Mouse (Mus musculus) midbrain, postnatal 0 days (tissue): ENCODE data around the gene Timp4. TPM values are rescaled to one million over a fixed set of nuclear protein-coding genes. Genes with fewer than 3 reads are reported as not detected.
A peak's percentile ranks its signal among the peaks of the same experiment; 100 is the strongest.

Experiments used
- ATAC-seq: fragments of 200-750 bp; cut with Nextera tagmentation; 2 replicates; pipeline ENCODE4 v1.8.0; 2017; ENCODE audit warnings: moderate number of reproducible peaks, mild to moderate bottlenecking, moderate TSS enrichment, moderate library complexity; ENCODE audit not compliant: low FRiP score
- DNase-seq: peaks from one replicate; pipeline ENCODE4 v3.0.0-alpha.2; 2015; ENCODE audit warnings: low spot score
- H3K27ac ChIP-seq: fragments of 300-500 bp; sonication (generic); 2 replicates; pipeline ENCODE4 v1.5.1; 2014; ENCODE audit warnings: low read depth, mild to moderate bottlenecking, low read length, mixed read lengths
- H3K27me3 ChIP-seq: fragments of 300-500 bp; sonication (generic); 2 replicates; pipeline ENCODE4 v1.6.1; 2014; ENCODE audit warnings: low read length, control low read depth, mixed read lengths; ENCODE audit not compliant: insufficient read depth
- H3K36me3 ChIP-seq: fragments of 300-500 bp; sonication (generic); 2 replicates; pipeline ENCODE4 v1.6.1; 2014; ENCODE audit warnings: low read length, control low read depth, mixed read lengths; ENCODE audit not compliant: insufficient read depth
- H3K4me1 ChIP-seq: fragments of 300-500 bp; sonication (generic); 2 replicates; pipeline ENCODE4 v1.6.1; 2014; ENCODE audit warnings: mild to moderate bottlenecking, control low read depth, antibody characterized with exemption, low read length, mixed read lengths; ENCODE audit not compliant: insufficient read depth
- H3K4me2 ChIP-seq: fragments of 300-500 bp; sonication (generic); 2 replicates; pipeline ENCODE4 v1.6.1; 2014; ENCODE audit warnings: low read depth, mild to moderate bottlenecking, low read length, mixed read lengths; ENCODE audit not compliant: poor library complexity, severe bottlenecking
- H3K4me3 ChIP-seq: fragments of 300-500 bp; sonication (generic); 2 replicates; pipeline ENCODE4 v1.5.1; 2014; ENCODE audit warnings: low read depth, mild to moderate bottlenecking, low read length, moderate library complexity
- H3K9ac ChIP-seq: fragments of 300-500 bp; sonication (generic); replicated peaks from 2 replicates; pipeline ENCODE4 v1.6.1; 2014; ENCODE audit warnings: mild to moderate bottlenecking, low read length, moderate library complexity, mixed read lengths; ENCODE audit not compliant: poor library complexity, severe bottlenecking
- H3K9me3 ChIP-seq: fragments of 300-500 bp; sonication (generic); 2 replicates; pipeline ENCODE4 v1.6.1; 2016; ENCODE audit warnings: low read length, control low read depth
- CTCF ChIP-seq: IDR thresholded peaks from 2 replicates; pipeline ENCODE4 v1.5.1; 2016; ENCODE audit warnings: antibody characterized with exemption, mild to moderate bottlenecking
- WGBS: fragments of 180-500 bp; shearing (Covaris S2); extraction: QIAGEN DNeasy Blood & Tissue Kit; methylation state at CpG from one replicate; pipeline ENCODE4 v1.1.7; 2014; 5-methylcytosine and 5-hydroxymethylcytosine counted together
- polyA plus RNA-seq: library from polyadenylated mRNA; unstranded; fragments of >200 nt; fragmentation: Nextera tagmentation; extraction: Ambion mirVana; gene quantifications from 2 replicates; pipeline ENCODE4 v1.2.1, GENCODE M21; 2015
- total RNA-seq: library from RNA; depleted of rRNA; stranded (reverse); fragments of >200 nt; gene quantifications from 2 replicates; pipeline ENCODE4 v1.2.3, GENCODE M21; 2014

The Timp4 gene
- total and polyA plus RNA-seq, 2 experiments from 2014 or later = 21.9 to 29.7 TPM

DNA sequence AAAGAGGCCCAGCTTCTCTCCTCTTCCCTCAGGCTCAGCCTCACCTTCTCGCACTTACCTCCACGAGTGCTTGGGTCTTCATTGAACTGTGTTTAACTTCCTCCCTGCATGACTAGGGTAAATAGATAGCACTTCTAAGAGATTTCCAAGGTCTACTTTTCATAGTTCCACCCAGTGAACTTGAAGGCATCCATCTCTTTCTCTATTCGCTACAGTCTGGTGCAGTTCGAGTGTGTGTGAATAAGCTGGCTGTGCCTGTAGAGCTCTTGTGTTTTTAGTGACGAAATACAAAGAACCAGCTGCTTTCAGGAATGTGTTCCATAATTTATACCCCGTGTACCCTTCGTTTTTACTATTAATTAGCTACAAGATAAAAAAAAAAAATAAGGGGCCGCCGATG lies 22.7 kb upstream of the Timp4 start:
- H3K4me2 ChIP-seq = no peak overlapping the region
- DNase-seq = no peak
- H3K27ac ChIP-seq = no peak overlapping the region
- 80% methylated on average over 9 of the region's 9 CpGs for WGBS
- no peak overlapping the region for H3K4me3 ChIP-seq
- ATAC-seq = no peak
- no peaks in the 10 kb centered on the region for H3K27me3 ChIP-seq
- TF ChIP-seq CTCF = no peak
- H3K9me3 ChIP-seq = no peaks in the 10 kb centered on the region
- 0 out of 2 replicates have a peak, but pooled peaks cover 5% of the 10 kb centered on the region for H3K4me1 ChIP-seq
- H3K9ac ChIP-seq = no peak overlapping the region
- peaks cover 12% of the 10 kb centered on the region for H3K36me3 ChIP-seq

- no peak overlapping the region for H3K9ac ChIP-seq
- peaks cover 18% of the 10 kb centered on the region for H3K36me3 ChIP-seq
- WGBS = 77% methylated on average over 10 of the region's 10 CpGs
- no peak overlapping the region for H3K4me3 ChIP-seq
- no peaks in the 10 kb centered on the region for H3K27me3 ChIP-seq
- 0 out of 2 replicates have a peak, but pooled peaks cover 5% of the 10 kb centered on the region for H3K4me1 ChIP-seq
- no peak for ATAC-seq
- no peak for DNase-seq
- TF ChIP-seq CTCF = no peak
- no peak overlapping the region for H3K27ac ChIP-seq
- no peak overlapping the region for H3K4me2 ChIP-seq
- no peaks in the 10 kb centered on the region for H3K9me3 ChIP-seq
These were observed 21.3 kb upstream of the Timp4 start for GRCm38 (mm10) chr6:115273346-115273745.

GRCm38 (mm10) chr6:115271866-115272271 lies 19.9 kb upstream of the Timp4 start:
- Histone ChIP-seq H3K4me1 (0 out of 2 replicates have a peak, but pooled peaks cover 5% of the 10 kb centered on the region), H3K27ac (no peak overlapping the region), H3K4me3 (no peak overlapping the region), H3K4me2 (no peak overlapping the region), H3K36me3 (peaks cover 21% of the 10 kb centered on the region), H3K9me3 (no peaks in the 10 kb centered on the region), H3K9ac (no peak overlapping the region), H3K27me3 (no peaks in the 10 kb centered on the region)
- DNase-seq = peak; percentile 44
- WGBS = 14% methylated on average over 4 of the region's 4 CpGs
- no peak for TF ChIP-seq CTCF
- no peak for ATAC-seq

DNA sequence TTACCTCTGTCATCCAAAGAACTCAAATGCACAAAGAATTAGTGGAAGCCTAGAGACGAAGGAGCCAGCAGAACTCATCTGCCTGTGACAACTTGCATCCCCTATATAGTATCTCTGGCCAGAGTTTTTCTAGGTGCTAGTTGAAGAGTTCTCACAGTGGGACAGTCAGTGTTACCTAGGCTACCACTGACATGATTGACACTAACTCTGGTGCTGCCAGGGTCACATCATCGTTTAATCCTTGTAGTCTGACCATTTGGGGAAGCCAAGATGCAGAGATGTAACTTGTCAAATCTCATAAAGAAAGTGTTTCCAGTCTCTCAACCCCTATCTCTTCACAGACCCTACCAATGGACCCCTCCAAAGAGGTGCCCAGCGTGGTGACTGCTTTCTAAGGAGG lies 19.3 kb upstream of the Timp4 start:
- DNase-seq = no peak
- H3K9me3 ChIP-seq = no peaks in the 10 kb centered on the region
- H3K9ac ChIP-seq = no peak overlapping the region
- WGBS = 65% methylated on average over 3 of the region's 3 CpGs
- H3K4me1 ChIP-seq = 0 out of 2 replicates have a peak, but pooled peaks cover 5% of the 10 kb centered on the region
- no peak overlapping the region for H3K4me2 ChIP-seq
- H3K36me3 ChIP-seq = peaks cover 27% of the 10 kb centered on the region
- TF ChIP-seq CTCF = no peak
- no peak overlapping the region for H3K4me3 ChIP-seq
- no peak overlapping the region for H3K27ac ChIP-seq
- no peaks in the 10 kb centered on the region for H3K27me3 ChIP-seq
- ATAC-seq = no peak

DNA sequence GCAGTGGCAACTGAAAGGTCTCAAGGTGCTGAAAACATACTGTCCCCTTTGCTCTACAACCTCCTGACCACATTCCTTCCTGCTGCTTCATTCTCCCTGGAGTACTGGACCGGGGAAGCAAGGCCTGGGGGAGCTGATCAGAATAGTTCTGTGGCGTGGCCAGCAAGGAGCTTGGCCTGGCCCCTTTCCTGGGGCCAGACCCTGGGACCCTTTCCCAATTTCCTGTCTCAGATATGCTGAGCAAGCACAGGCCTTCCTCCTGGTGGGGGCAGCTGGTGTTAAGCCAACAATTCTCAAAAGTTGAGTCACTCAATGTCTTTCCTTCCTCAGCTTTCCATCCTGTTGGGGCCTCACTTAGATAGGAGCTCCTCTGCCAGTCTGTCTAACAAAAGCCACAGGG lies 18.1 kb upstream of the Timp4 start:
- ATAC-seq = no peak
- H3K27ac ChIP-seq = no peak overlapping the region
- WGBS = 74% methylated on average over 2 of the region's 2 CpGs

GRCm38 (mm10) chr6:115269561-115269960 lies 17.6 kb upstream of the Timp4 start:
- no peaks in the 10 kb centered on the region for H3K9me3 ChIP-seq
- TF ChIP-seq CTCF = no peak
- peaks cover 38% of the 10 kb centered on the region for H3K36me3 ChIP-seq
- no peak overlapping the region for H3K27ac ChIP-seq
- 74% methylated on average over 5 of the region's 5 CpGs for WGBS
- no peak overlapping the region for H3K9ac ChIP-seq
- no peak overlapping the region for H3K4me2 ChIP-seq
- DNase-seq (no peak), ATAC-seq (no peak)
- H3K4me3 ChIP-seq = no peak overlapping the region
- H3K27me3 ChIP-seq = no peaks in the 10 kb centered on the region
- H3K4me1 ChIP-seq = 0 out of 2 replicates have a peak, but pooled peaks cover 5% of the 10 kb centered on the region

More for the DNA sequence above, 18.1 kb upstream of the Timp4 start:
- Histone ChIP-seq H3K4me2 (no peak overlapping the region), H3K4me1 (0 out of 2 replicates have a peak, but pooled peaks cover 5% of the 10 kb centered on the region), H3K4me3 (no peak overlapping the region), H3K27me3 (no peaks in the 10 kb centered on the region), H3K9ac (no peak overlapping the region), H3K36me3 (peaks cover 36% of the 10 kb centered on the region), H3K9me3 (no peaks in the 10 kb centered on the region)
- TF ChIP-seq CTCF = no peak
- DNase-seq = no peak
